Comparison of ENCODE assay signal across 28 mouse cellular contexts in the genomic region with DNA sequence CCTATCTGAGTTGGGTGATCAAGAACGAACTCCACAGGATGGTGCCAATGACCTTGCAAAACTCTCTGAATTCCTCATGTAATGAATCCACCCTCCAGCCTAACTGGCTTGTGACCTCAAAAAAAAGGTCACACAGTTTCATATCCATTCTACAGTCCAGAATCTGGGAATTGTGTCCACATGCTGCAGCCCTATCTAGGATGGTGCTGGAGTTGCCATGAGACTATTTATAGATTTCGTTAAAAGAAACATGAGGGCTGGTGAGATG.
"Had no signal": no experiment of that assay in that cellular context is flagged by ENCODE, and none has a peak within 500 bp of the region (broad histone marks: within the 10 kb centered on the region; RNA-seq: fewer than 3 reads in every experiment).

No protein-coding gene starts in this region.

- H3K9ac ChIP-seq: heart, embryonic 13.5 days; heart, embryonic 15.5 days; hindbrain, embryonic 12.5 days; hindbrain, embryonic 14.5 days; intestine, embryonic 15.5 days; limb, embryonic 12.5 days; liver, embryonic 12.5 days; liver, embryonic 14.5 days had no signal

- H3K36me3 ChIP-seq: heart, embryonic 13.5 days; heart, embryonic 15.5 days; hindbrain, embryonic 10.5 days; hindbrain, embryonic 12.5 days; intestine, embryonic 15.5 days; limb, embryonic 10.5 days; limb, embryonic 12.5 days; liver, embryonic 12.5 days had no signal

- H3K4me2 ChIP-seq: heart, embryonic 11.5 days; heart, embryonic 13.5 days; heart, embryonic 15.5 days; hindbrain, embryonic 12.5 days; hindbrain, embryonic 14.5 days; intestine, embryonic 15.5 days; limb, embryonic 12.5 days; liver, embryonic 12.5 days had no signal

- ATAC-seq: hindbrain, embryonic 16.5 days; inflammation-experienced regulatory T-cells, adult 6 months; intestine, embryonic 15.5 days; intestine, postnatal 0 days; liver, embryonic 12.5 days had no signal

- H3K27me3 ChIP-seq: heart, embryonic 13.5 days; heart, embryonic 15.5 days; hindbrain, embryonic 12.5 days; intestine, embryonic 15.5 days; limb, embryonic 12.5 days had no signal

- H3K4me1 ChIP-seq: heart, embryonic 15.5 days; hindbrain, embryonic 10.5 days; hindbrain, embryonic 12.5 days; intestine, embryonic 15.5 days; limb, embryonic 10.5 days; limb, embryonic 12.5 days; liver, embryonic 12.5 days had no signal

- H3K27ac ChIP-seq: gastrocnemius, adult 2 months; heart, adult 2 months; heart, embryonic 13.5 days; heart, embryonic 15.5 days; hindbrain, embryonic 10.5 days; hindbrain, embryonic 12.5 days; hindbrain, embryonic 14.5 days; intestine, embryonic 15.5 days; layer of hippocampus, adult 2 months; left cerebral cortex, adult 2 months; limb, embryonic 10.5 days; limb, embryonic 12.5 days; liver, embryonic 12.5 days; liver, embryonic 14.5 days had no signal

- DNase-seq: gastrocnemius, adult 2 months; gastrocnemius, postnatal 10 days; gastrocnemius, postnatal 25 days; heart, adult 2 months; heart, postnatal 14 days; heart, postnatal 4 days; kidney, adult 18-20 months; kidney, adult 8-10 months; kidney, postnatal 10 days; kidney, postnatal 25 days; kidney, postnatal 4 days; liver had no signal

- H3K9me3 ChIP-seq: hindbrain, embryonic 12.5 days; intestine, embryonic 15.5 days; limb, embryonic 10.5 days; limb, embryonic 12.5 days had no signal

- H3K4me3 ChIP-seq: gastrocnemius, adult 2 months; heart, adult 2 months; heart, embryonic 13.5 days; heart, embryonic 15.5 days; hindbrain, embryonic 10.5 days; hindbrain, embryonic 12.5 days; intestine, embryonic 15.5 days; layer of hippocampus, adult 2 months; left cerebral cortex, adult 2 months; limb, embryonic 10.5 days; limb, embryonic 12.5 days; liver, embryonic 12.5 days had no signal
